8 mouse cellular contexts compared by ENCODE assay signal in genomic region chr2:84799041-84799561, GRCm38 (mm10). TPM values are rescaled to one million over a fixed set of nuclear protein-coding genes. Genes with fewer than 3 reads are reported as not detected.
A peak's percentile ranks its signal among the peaks of the same experiment; 100 is the strongest.
DNase-seq lines count a peak whose midpoint lies in the region; ATAC-seq and TF ChIP-seq lines count a peak whose summit lies in the region.

No protein-coding gene starts in this region.

- H3K4me3 ChIP-seq in intestine, embryonic 16.5 days (ENCODE audit: low read length) = peak overlapping the region; percentile 52
- peak overlapping the region; percentile 79 for H3K4me3 ChIP-seq in small intestine, adult 2 months (ENCODE audit: low read depth, low read length)

- ATAC-seq in granulocyte monocyte progenitor cell, adult 5-6 weeks (replicated peaks; ENCODE audit: poor library complexity, severe bottlenecking) = peak; percentile 76
- peak; percentile 72 for ATAC-seq in intestine, embryonic 16.5 days

- no peak for TF ChIP-seq POLR2A in small intestine, adult 2 months (IDR thresholded peaks at IDR 0.05; ENCODE audit: low read depth, low read length)

- DNase-seq in urinary bladder, postnatal 14 days (ENCODE audit: low spot score) = peak; percentile 73
- DNase-seq in urinary bladder, postnatal 10 days (ENCODE audit: low spot score) = no peak
- peak; percentile 59 for DNase-seq in embryo, embryonic 11.5 days (ENCODE audit: low read depth, low spot score)
- DNase-seq in left cerebral cortex, postnatal 25 days (ENCODE audit: low spot score in 2 of 2) = peak; percentile 71 to 74
- peak; percentile 74 for DNase-seq in mesoderm, embryonic 11.5 days (ENCODE audit: low read depth, low spot score)

- WGBS in intestine, embryonic 16.5 days = under 1% methylated on average over 15 of the region's 16 CpGs
- WGBS in small intestine, adult 2 months = 2% methylated on average over 16 of the region's 16 CpGs

- H3K27me3 ChIP-seq in intestine, embryonic 16.5 days (replicated peaks; ENCODE audit: control insufficient read depth, insufficient read depth, low read length) = no peaks in the 10 kb centered on the region
- H3K27me3 ChIP-seq in small intestine, adult 2 months (ENCODE audit: control insufficient read depth, insufficient read depth, low read length) = no peaks in the 10 kb centered on the region

- 0 out of 2 replicates have a peak, but pooled peaks cover 4% of the 10 kb centered on the region for H3K4me1 ChIP-seq in intestine, embryonic 16.5 days (ENCODE audit: control insufficient read depth, insufficient read depth, low read length)
- peaks cover 9% of the 10 kb centered on the region; the same call in 1 of the 2 replicates for H3K4me1 ChIP-seq in small intestine, adult 2 months (ENCODE audit: control insufficient read depth, insufficient read depth, insufficient read length, low read length)

- H3K27ac ChIP-seq in intestine, embryonic 16.5 days (ENCODE audit: low read length) = peak overlapping the region; percentile 50
- H3K27ac ChIP-seq in small intestine, adult 2 months (ENCODE audit: insufficient read depth, low read depth, low read length) = peak overlapping the region; percentile 89

- peak overlapping the region; percentile 64 for H3K9ac ChIP-seq in intestine, embryonic 16.5 days (ENCODE audit: low read depth, low read length)

- TF ChIP-seq CTCF in small intestine, adult 2 months (IDR thresholded peaks at IDR 0.05; ENCODE audit: extremely low read depth, insufficient read length, insufficient replicate concordance, low read depth, low read length) = peak; percentile 29; the same call in 1 of the 2 replicates

- H3K4me2 ChIP-seq in intestine, embryonic 16.5 days (ENCODE audit: low read depth, low read length) = peak overlapping the region; percentile 82

- intact Hi-C loops in left cerebral cortex, postnatal 25 days (cut with DNase I) = loop anchor here (2.0 to 5.0 kb wide), 3 partner anchors 64 to 347 kb away; partner anchors contain the start of genes Ypel4 and Zdhhc5

- H3K9me3 ChIP-seq in intestine, embryonic 16.5 days (ENCODE audit: control insufficient read depth, low read length) = peaks cover 2% of the 10 kb centered on the region; the same call in 1 of the 2 replicates

- no peaks in the 10 kb centered on the region for H3K36me3 ChIP-seq in intestine, embryonic 16.5 days (ENCODE audit: control insufficient read depth, insufficient read depth, low read length)
- peaks cover 9% of the 10 kb centered on the region; the same call in 1 of the 2 replicates for H3K36me3 ChIP-seq in small intestine, adult 2 months (ENCODE audit: control insufficient read depth, insufficient read depth, low read length)

RNA-seq across cellular contexts. Expression of gene Ube2l6, which starts 0.5 kb away (rescaled TPM):
- 5.6 and 6.3 TPM in 2 replicates for total RNA-seq in granulocyte monocyte progenitor cell, adult 5-6 weeks (2014; fragmentation: Nextera tagmentation)
- total RNA-seq in granulocyte monocyte progenitor cell, adult 5-6 weeks (2017) = 4.0 and 7.1 TPM in 2 replicates
- 47.5 and 49.9 TPM in 2 replicates for polyA plus RNA-seq in intestine, embryonic 16.5 days (2015; fragmentation: Nextera tagmentation; extraction: Ambion mirVana)
- 1 to 10 TPM; 5.6 to 8.1 TPM for total RNA-seq in left cerebral cortex, postnatal 25 days (2021)
- 28.6 and 85.7 TPM in 2 replicates for polyA plus RNA-seq in small intestine, adult 2 months (2012; rRNA removed)

RNA-seq across cellular contexts. Expression of gene Smtnl1, which starts 23.4 kb away (rescaled TPM):
- not detected in 2 replicates for total RNA-seq in granulocyte monocyte progenitor cell, adult 5-6 weeks (2014; fragmentation: Nextera tagmentation)
- not detected in 2 replicates for total RNA-seq in granulocyte monocyte progenitor cell, adult 5-6 weeks (2017)
- 0.10 and 0.17 TPM in 2 replicates for polyA plus RNA-seq in intestine, embryonic 16.5 days (2015; fragmentation: Nextera tagmentation; extraction: Ambion mirVana)
- not detected for total RNA-seq in left cerebral cortex, postnatal 25 days (2021)
- polyA plus RNA-seq in small intestine, adult 2 months (2012; rRNA removed) = 0.06 TPM in 1 of 2 replicates, not detected in the other

RNA-seq across cellular contexts. Expression of gene Serping1, which starts 23.9 kb away (rescaled TPM):
- total RNA-seq in granulocyte monocyte progenitor cell, adult 5-6 weeks (2014; fragmentation: Nextera tagmentation) = not detected in 2 replicates
- not detected in 2 replicates for total RNA-seq in granulocyte monocyte progenitor cell, adult 5-6 weeks (2017)
- polyA plus RNA-seq in intestine, embryonic 16.5 days (2015; fragmentation: Nextera tagmentation; extraction: Ambion mirVana) = 62.5 and 62.6 TPM in 2 replicates
- total RNA-seq in left cerebral cortex, postnatal 25 days (2021) = 1 to 10 TPM; 7.3 to 7.5 TPM
- 66.5 and 97.6 TPM in 2 replicates for polyA plus RNA-seq in small intestine, adult 2 months (2012; rRNA removed)

RNA-seq across cellular contexts. Expression of gene Timm10, which starts 27.7 kb away (rescaled TPM):
- total RNA-seq in granulocyte monocyte progenitor cell, adult 5-6 weeks (2014; fragmentation: Nextera tagmentation) = 52.3 and 76.6 TPM in 2 replicates
- total RNA-seq in granulocyte monocyte progenitor cell, adult 5-6 weeks (2017) = 32.2 and 34.6 TPM in 2 replicates
- 59.7 and 61.5 TPM in 2 replicates for polyA plus RNA-seq in intestine, embryonic 16.5 days (2015; fragmentation: Nextera tagmentation; extraction: Ambion mirVana)
- 10 to 100 TPM; 48.1 to 59.6 TPM for total RNA-seq in left cerebral cortex, postnatal 25 days (2021)
- 28.6 and 32.0 TPM in 2 replicates for polyA plus RNA-seq in small intestine, adult 2 months (2012; rRNA removed)

RNA-seq across cellular contexts. Expression of gene Slc43a1, which starts 39.5 kb away (rescaled TPM):
- 14.6 and 23.4 TPM in 2 replicates for total RNA-seq in granulocyte monocyte progenitor cell, adult 5-6 weeks (2014; fragmentation: Nextera tagmentation)
- total RNA-seq in granulocyte monocyte progenitor cell, adult 5-6 weeks (2017) = 11.5 and 11.8 TPM in 2 replicates
- 12.8 and 14.6 TPM in 2 replicates for polyA plus RNA-seq in intestine, embryonic 16.5 days (2015; fragmentation: Nextera tagmentation; extraction: Ambion mirVana)
- total RNA-seq in left cerebral cortex, postnatal 25 days (2021) = under 1 TPM; 0.18 to 0.69 TPM
- polyA plus RNA-seq in small intestine, adult 2 months (2012; rRNA removed) = 1.8 and 4.4 TPM in 2 replicates

Comparison
In these comparisons a context has a peak if more than half of its experiments do, and no peak if none do; other contexts are left out.
1. RNA of gene Serping1, which starts 23.9 kb away (total RNA-seq): 7.3 to 7.5 TPM in left cerebral cortex, postnatal 25 days; not detected in granulocyte monocyte progenitor cell, adult 5-6 weeks; every median in the first group is over 4 times any median in the second.